Mouse (Mus musculus): Measurements from ENCODE around the gene 2510002D24Rik.

- TF ChIP-seq CTCF (IDR thresholded peaks at IDR 0.05; ENCODE audit: low read depth): no peak
- no peak for TF ChIP-seq EP300 (IDR thresholded peaks at IDR 0.05; ENCODE audit: low read depth)
Observed at GRCm38 (mm10) chr16:18811032-18811431, 25.3 kb upstream of the 2510002D24Rik start.
